In genomic region chr13:98572011-98572570, GRCm38 (mm10) we compare ENCODE assay signal across 9 mouse cellular contexts.
DNase-seq lines count a peak whose midpoint lies in the region; ATAC-seq and TF ChIP-seq lines count a peak whose summit lies in the region.
"Had no signal": no experiment of that assay in that cellular context is flagged by ENCODE, and none has a peak within 500 bp of the region (broad histone marks: within the 10 kb centered on the region; RNA-seq: fewer than 3 reads in every experiment).

No protein-coding gene starts in this region.

- no peaks in the 10 kb centered on the region for H3K9me3 ChIP-seq in lung, embryonic 15.5 days
- H3K9me3 ChIP-seq in forebrain, postnatal 0 days (ENCODE audit: low read length) = no peaks in the 10 kb centered on the region
- H3K9me3 ChIP-seq in limb, embryonic 14.5 days (ENCODE audit: control insufficient read depth, low read length) = no peaks in the 10 kb centered on the region
- H3K9me3 ChIP-seq in stomach, embryonic 15.5 days = no peaks in the 10 kb centered on the region

- H3K27ac ChIP-seq in lung, embryonic 15.5 days = no peak overlapping the region
- no peak overlapping the region for H3K27ac ChIP-seq in forebrain, postnatal 0 days (ENCODE audit: low read depth, low read length)
- H3K27ac ChIP-seq in limb, embryonic 14.5 days (replicated peaks; ENCODE audit: low read depth, low read length) = no peak overlapping the region
- no peak overlapping the region for H3K27ac ChIP-seq in stomach, embryonic 15.5 days
- H3K27ac ChIP-seq: macrophage had no signal

- no peak for DNase-seq in lung, postnatal 25 days (ENCODE audit: low spot score)
- no peak for DNase-seq in forebrain, postnatal 0 days
- DNase-seq in limb, embryonic 14.5 days (ENCODE audit: low spot score) = no peak
- DNase-seq in adrenal gland, adult (ENCODE audit: inconsistent age in 2 of 2, low spot score in 1 of 2) = no peak
- DNase-seq in cerebellum, adult 9-11 months = no peak
- DNase-seq: cerebellum, adult 11-12 months had no signal

- peaks cover 37% of the 10 kb centered on the region for H3K27me3 ChIP-seq in lung, embryonic 15.5 days
- H3K27me3 ChIP-seq in forebrain, postnatal 0 days (ENCODE audit: insufficient read depth, low read length) = peaks cover 72% of the 10 kb centered on the region
- H3K27me3 ChIP-seq in limb, embryonic 14.5 days (ENCODE audit: control insufficient read depth, insufficient read depth, low read length) = peaks cover 34% of the 10 kb centered on the region
- peaks cover 29% of the 10 kb centered on the region for H3K27me3 ChIP-seq in stomach, embryonic 15.5 days (replicated peaks)

- peaks cover 11% of the 10 kb centered on the region for H3K4me1 ChIP-seq in lung, embryonic 15.5 days
- H3K4me1 ChIP-seq in forebrain, postnatal 0 days (ENCODE audit: insufficient read depth) = no peaks in the 10 kb centered on the region
- peaks cover 21% of the 10 kb centered on the region for H3K4me1 ChIP-seq in limb, embryonic 14.5 days (ENCODE audit: control insufficient read depth, insufficient read depth, low read length)
- peaks cover 21% of the 10 kb centered on the region for H3K4me1 ChIP-seq in stomach, embryonic 15.5 days

- no peak for ATAC-seq in lung, embryonic 15.5 days (ENCODE audit: borderline replicate concordance, extremely low read depth, low FRiP score, low TSS enrichment)
- ATAC-seq in forebrain, postnatal 0 days = no peak
- ATAC-seq in limb, embryonic 14.5 days (ENCODE audit: low FRiP score, low read depth) = no peak
- ATAC-seq in stomach, embryonic 15.5 days (ENCODE audit: insufficient read depth, low FRiP score, low read depth) = no peak

- no peak for TF ChIP-seq POLR2A in limb, embryonic 14.5 days (IDR thresholded peaks at IDR 0.05; ENCODE audit: borderline replicate concordance, extremely low read depth, insufficient read depth, insufficient read length)

- peak overlapping the region; percentile 93 for H3K4me2 ChIP-seq in lung, embryonic 15.5 days
- peak overlapping the region; percentile 50 for H3K4me2 ChIP-seq in forebrain, postnatal 0 days (ENCODE audit: low read depth)
- H3K4me2 ChIP-seq in limb, embryonic 14.5 days (replicated peaks; ENCODE audit: low read depth, low read length, severe bottlenecking) = peak overlapping the region; percentile 77
- peak overlapping the region; percentile 87 for H3K4me2 ChIP-seq in stomach, embryonic 15.5 days

- H3K4me3 ChIP-seq in lung, embryonic 15.5 days = peak overlapping the region; percentile 45
- 0 out of 2 replicates have a peak overlapping the region, but pooled peaks have one; percentile 22 for H3K4me3 ChIP-seq in forebrain, postnatal 0 days (ENCODE audit: low read depth, low read length)
- peak overlapping the region; percentile 40 for H3K4me3 ChIP-seq in limb, embryonic 14.5 days (replicated peaks; ENCODE audit: low read length)
- H3K4me3 ChIP-seq in stomach, embryonic 15.5 days (replicated peaks) = peak overlapping the region; percentile 36

- WGBS in lung, embryonic 15.5 days = 24% methylated on average over 9 of the region's 14 CpGs
- WGBS in forebrain, postnatal 0 days = 5% methylated on average over 12 of the region's 14 CpGs
- WGBS in limb, embryonic 14.5 days = 11% methylated on average over 9 of the region's 14 CpGs
- WGBS in stomach, embryonic 15.5 days = 12% methylated on average over 10 of the region's 14 CpGs

- H3K36me3 ChIP-seq in lung, embryonic 15.5 days = no peaks in the 10 kb centered on the region
- no peaks in the 10 kb centered on the region for H3K36me3 ChIP-seq in forebrain, postnatal 0 days (ENCODE audit: insufficient read depth)
- H3K36me3 ChIP-seq in limb, embryonic 14.5 days (ENCODE audit: control insufficient read depth, insufficient read depth, low read length) = no peaks in the 10 kb centered on the region
- no peaks in the 10 kb centered on the region for H3K36me3 ChIP-seq in stomach, embryonic 15.5 days

- H3K9ac ChIP-seq in lung, embryonic 15.5 days = peak overlapping the region; percentile 37
- no peak overlapping the region for H3K9ac ChIP-seq in forebrain, postnatal 0 days
- peak overlapping the region; percentile 44 for H3K9ac ChIP-seq in limb, embryonic 14.5 days (ENCODE audit: low read depth, low read length, severe bottlenecking)
- H3K9ac ChIP-seq in stomach, embryonic 15.5 days = no peak overlapping the region

- no peak for TF ChIP-seq CTCF in forebrain, postnatal 0 days (IDR thresholded peaks at IDR 0.05; ENCODE audit: low read depth)

Comparison
In these comparisons a context has a peak if more than half of its experiments do, and no peak if none do; other contexts are left out.
1. H3K9ac ChIP-seq: peak in lung, embryonic 15.5 days (single experiment) and limb, embryonic 14.5 days (single experiment); none in forebrain, postnatal 0 days (single experiment) and stomach, embryonic 15.5 days (single experiment).
2. Peak in every context shown above with its lines, with median percentiles within 50 percentile points of each other: H3K4me2 ChIP-seq and H3K4me3 ChIP-seq.